ENCODE assay signal across 12 mouse cellular contexts in genomic region chr2:174159035-174159434, GRCm38 (mm10). TPM values are rescaled to one million over a fixed set of nuclear protein-coding genes. Genes with fewer than 3 reads are reported as not detected.
DNase-seq lines count a peak whose midpoint lies in the region; ATAC-seq lines count a peak whose summit lies in the region.
"Had no signal": no experiment of that assay in that cellular context is flagged by ENCODE, and none has a peak within 500 bp of the region (broad histone marks: within the 10 kb centered on the region; RNA-seq: fewer than 3 reads in every experiment).

No protein-coding gene starts in this region.

- peak overlapping the region; percentile 71 for H3K27ac ChIP-seq in lung, embryonic 16.5 days (ENCODE audit: low read length)
- H3K27ac ChIP-seq: embryonic facial prominence, embryonic 13.5 days had no signal

- H3K9ac ChIP-seq in lung, embryonic 16.5 days (ENCODE audit: low read length), result no peak overlapping the region
- H3K9ac ChIP-seq: embryonic facial prominence, embryonic 13.5 days had no signal

- WGBS in lung, embryonic 16.5 days, result 53% methylated on average over 10 of the region's 10 CpGs

- peak; percentile 43 for DNase-seq in layer of hippocampus, adult 11-12 months (ENCODE audit: low spot score)
- DNase-seq in layer of hippocampus, adult 9-10 months (ENCODE audit: low spot score), result no peak
- DNase-seq in layer of hippocampus, postnatal 14 days (ENCODE audit: low spot score in 2 of 2), result peak; percentile 4 to 12
- peak; percentile 8 for DNase-seq in right cerebral cortex, postnatal 4 days
- no peak for DNase-seq in heart, adult 9 months (ENCODE audit: low spot score in 2 of 2)
- DNase-seq: adrenal gland, postnatal 25 days; cerebellum, adult 9-10 months had no signal

- no peaks in the 10 kb centered on the region for H3K36me3 ChIP-seq in lung, embryonic 16.5 days (ENCODE audit: control insufficient read depth, insufficient read depth, low read length)
- H3K36me3 ChIP-seq: embryonic facial prominence, embryonic 13.5 days had no signal

- H3K27me3 ChIP-seq in lung, embryonic 16.5 days (ENCODE audit: control insufficient read depth, insufficient read depth, low read depth, low read length), result no peaks in the 10 kb centered on the region
- H3K27me3 ChIP-seq: embryonic facial prominence, embryonic 13.5 days; Patski had no signal

- peak; percentile 95 for ATAC-seq in lung, embryonic 16.5 days (ENCODE audit: low read depth)
- ATAC-seq in erythroid progenitor cell, adult 5-6 weeks (replicated peaks; ENCODE audit: low FRiP score, poor library complexity, severe bottlenecking), result no peak
- no peak for ATAC-seq in CD4-positive, CD25-positive, alpha-beta regulatory T cell, adult 4 months
- ATAC-seq: Patski had no signal

- peak overlapping the region; percentile 22 for H3K4me3 ChIP-seq in lung, embryonic 16.5 days (ENCODE audit: low read length)
- H3K4me3 ChIP-seq: embryonic facial prominence, embryonic 13.5 days had no signal

- peak overlapping the region; percentile 39 for H3K4me2 ChIP-seq in lung, embryonic 16.5 days (ENCODE audit: low read depth, low read length)
- H3K4me2 ChIP-seq: embryonic facial prominence, embryonic 13.5 days had no signal

- no peaks in the 10 kb centered on the region for H3K4me1 ChIP-seq in lung, embryonic 16.5 days (replicated peaks; ENCODE audit: control insufficient read depth, insufficient read depth, low read length)
- H3K4me1 ChIP-seq: embryonic facial prominence, embryonic 13.5 days had no signal

- no peaks in the 10 kb centered on the region for H3K9me3 ChIP-seq in lung, embryonic 16.5 days (ENCODE audit: control insufficient read depth, low read length)
- H3K9me3 ChIP-seq: embryonic facial prominence, embryonic 13.5 days had no signal

RNA-seq across cellular contexts. Expression of gene Npepl1, which starts 48.9 kb away (rescaled TPM):
- total RNA-seq in layer of hippocampus, postnatal 14 days (2021), result 10 to 100 TPM; 13.5 to 16.1 TPM
- 61.7 and 68.1 TPM in 2 replicates for polyA plus RNA-seq in lung, embryonic 16.5 days (2015; fragmentation: Nextera tagmentation; extraction: Ambion mirVana)
- total RNA-seq in erythroid progenitor cell, adult 5-6 weeks (2015; ENCODE audit: low replicate concordance), result 5.4 and 12.2 TPM in 2 replicates
- 0.76 and 3.5 TPM in 2 replicates for total RNA-seq in erythroid progenitor cell, adult 5-6 weeks (2017; ENCODE audit: low replicate concordance)
- polyA plus RNA-seq in CD4-positive, CD25-positive, alpha-beta regulatory T cell, adult 4 months (2017; shearing (Covaris generic)), result 10 to 100 TPM; 21.9 to 24.5 TPM

Comparison
In these comparisons a context has a peak if more than half of its experiments do, and no peak if none do; other contexts are left out.
1. DNase-seq: peak in layer of hippocampus, adult 11-12 months (single experiment), layer of hippocampus, postnatal 14 days (2 of 2) and right cerebral cortex, postnatal 4 days (single experiment); none in layer of hippocampus, adult 9-10 months (single experiment) and heart, adult 9 months (0 of 2).